Mouse (Mus musculus) heart, adult 9 months (tissue): ENCODE measurements at regions not wholly inside any gene's neighbourhood (a gene's known extent, or its start where the extent isn't known, plus 50 kb on each side); places are given as distances from the start of the nearest gene placed in this dataset.
A peak's percentile ranks its signal among the peaks of the same experiment; 100 is the strongest.

ENCODE experiments used
- DNase-seq, 2 experiments: peaks; one replicate each; pipeline ENCODE4 v3.0.0; 2022; ENCODE audit warnings: low spot score in 2 of 2

DNA sequence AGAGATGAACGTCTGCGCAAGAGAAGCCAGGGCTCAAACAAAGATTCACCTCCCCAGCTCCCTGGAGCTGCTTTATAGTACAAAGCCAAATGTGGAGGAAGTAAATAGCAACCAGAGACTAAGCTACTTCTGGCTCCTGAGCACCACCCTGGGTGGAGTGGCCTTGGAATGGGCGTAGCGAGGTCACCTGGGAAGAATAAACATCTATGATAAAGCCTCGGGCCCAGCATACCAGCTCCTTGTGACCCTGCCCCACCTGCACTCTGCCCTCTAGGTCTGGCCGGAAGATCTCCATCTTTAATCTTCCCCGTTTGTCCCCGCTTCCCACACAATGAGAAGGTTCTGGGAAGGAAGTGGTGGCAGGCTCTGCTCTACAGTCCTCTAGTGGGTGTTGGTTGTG is 61.0 kb upstream of the Ptpn3 start:
- no peak for DNase-seq

DNA sequence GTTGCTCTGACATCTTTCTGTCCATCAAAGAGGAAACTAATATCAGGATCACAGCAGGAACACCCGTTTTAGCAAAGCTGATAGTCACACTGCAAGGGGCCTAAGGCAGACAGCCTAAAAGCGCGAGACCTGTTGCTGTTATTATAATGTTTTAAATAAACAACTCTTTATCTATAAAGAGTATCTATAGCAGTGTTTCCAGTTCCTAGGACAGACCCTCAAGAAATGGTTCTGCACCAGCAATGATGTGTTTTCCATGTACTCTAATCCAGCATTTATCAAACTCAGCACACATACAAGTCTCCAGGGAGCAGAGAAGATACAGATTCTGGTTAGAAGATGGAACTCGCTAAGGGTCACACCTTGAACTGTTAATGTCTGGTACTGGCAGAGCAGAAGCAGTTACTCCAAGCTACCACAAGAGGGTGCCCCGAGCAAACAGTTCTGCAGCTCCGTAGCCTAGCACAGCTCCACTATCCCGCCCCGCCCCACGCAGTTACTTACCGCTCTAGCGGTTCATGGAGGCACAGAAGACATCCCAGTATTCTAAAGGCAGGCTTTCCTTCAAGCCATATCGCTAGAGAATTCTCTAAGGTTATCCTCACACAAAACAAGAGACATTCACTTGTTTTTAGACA is 64.2 kb upstream of the Palm2 start:
- DNase-seq, result peak; percentile 41 to 57

DNA sequence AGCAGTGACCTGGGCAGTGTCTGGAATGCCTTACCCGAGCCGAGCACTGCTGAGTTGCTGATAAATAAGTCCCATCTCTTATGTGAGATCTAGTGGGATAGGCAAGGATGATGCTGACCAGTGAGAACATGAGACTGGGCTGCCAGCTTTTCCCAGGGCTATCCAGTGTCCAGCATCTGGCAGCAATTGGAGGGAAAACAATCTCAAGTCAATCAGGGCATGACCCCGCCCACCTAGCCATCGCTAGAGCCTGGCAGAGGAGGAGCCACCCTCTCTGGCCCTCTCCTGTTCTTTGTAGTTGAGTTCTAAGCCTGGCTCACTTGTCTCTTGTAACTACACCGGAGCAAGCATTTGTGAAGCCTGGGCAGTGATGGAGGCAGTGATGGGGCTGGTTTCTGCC is 56.2 kb upstream of the Palm2 start:
- no peak for DNase-seq

DNA sequence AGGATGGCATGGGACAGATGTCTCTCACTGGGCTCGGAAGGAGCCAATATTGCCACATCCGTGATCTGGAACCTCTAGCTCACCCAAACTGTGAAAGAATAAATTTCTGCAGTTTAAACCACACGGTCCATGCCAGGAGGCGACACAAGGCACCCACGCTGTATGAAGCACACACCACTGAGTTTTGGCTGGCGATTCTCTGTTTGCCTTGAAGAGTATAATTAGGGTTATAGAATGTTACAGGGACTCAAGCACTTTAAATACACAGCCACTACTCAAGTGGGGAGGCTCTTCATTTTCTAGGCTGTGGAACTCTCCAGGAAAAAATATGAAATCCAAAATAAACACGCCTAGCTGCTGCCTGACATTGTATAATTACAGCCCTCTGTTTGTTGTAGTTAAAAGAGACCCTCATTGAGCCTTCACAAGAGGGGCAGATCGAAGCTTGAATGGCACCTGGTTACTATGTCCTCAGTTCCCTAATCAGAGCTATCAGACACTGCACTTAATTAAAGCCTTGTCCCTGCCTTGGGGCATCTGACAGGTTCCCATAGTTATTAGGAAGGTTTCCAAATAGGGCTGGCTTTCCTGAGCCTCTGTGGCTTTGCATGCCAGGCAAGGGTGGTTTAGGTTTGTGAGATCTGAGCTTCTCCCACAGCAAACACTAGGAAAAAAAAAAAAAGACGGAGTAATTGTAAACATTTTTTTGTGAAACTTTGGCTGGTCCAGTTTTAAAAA is 53.8 kb upstream of the Palm2 start:
- DNase-seq, result no peak

DNA sequence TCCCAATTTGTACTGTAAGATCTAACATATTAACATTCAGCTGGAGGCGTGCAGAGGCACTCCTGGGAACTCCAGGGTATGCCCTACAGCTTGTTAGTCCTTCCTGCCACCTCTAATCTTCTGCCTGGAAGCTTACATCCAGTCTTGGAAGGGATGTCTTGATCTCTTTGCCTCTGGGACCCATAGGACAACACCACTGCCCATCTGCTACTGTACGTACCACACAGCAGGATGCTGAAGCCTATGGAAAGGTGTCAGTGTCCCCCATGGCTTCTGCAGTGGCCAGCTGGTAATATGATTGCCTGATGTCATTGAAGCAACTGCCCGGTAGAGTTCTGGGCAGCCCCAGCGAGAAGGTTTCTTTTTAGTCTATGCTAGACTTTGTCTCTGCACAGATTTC is 52.7 kb upstream of the Palm2 start:
- DNase-seq, result no peak
